Mouse (Mus musculus): ENCODE measurements around the gene Pde10a.

DNA sequence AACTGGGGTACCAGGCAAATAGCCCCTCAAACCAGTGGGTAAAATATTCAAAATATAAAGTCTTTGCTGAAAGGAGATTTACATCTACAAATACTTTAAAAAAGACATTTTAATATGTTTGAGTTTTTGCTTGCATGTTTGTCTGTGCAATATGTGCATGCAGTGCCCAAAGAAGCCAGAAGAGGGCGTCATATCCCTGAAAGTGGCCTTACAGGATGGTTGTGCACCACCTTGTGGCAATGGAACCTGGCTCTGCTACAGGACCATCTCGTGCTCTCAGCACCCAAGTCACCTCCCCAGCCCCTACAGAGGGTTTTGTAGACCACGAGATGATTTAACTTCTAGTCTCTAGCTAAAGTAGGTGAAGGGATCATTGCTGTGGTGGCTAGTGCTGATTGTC is 8.7 kb downstream of the Pde10a start:
- no peak for TF ChIP-seq POLR2A (IDR thresholded peaks at IDR 0.05; ENCODE audit: low read depth, low read length)
- no peak for TF ChIP-seq CTCF (IDR thresholded peaks at IDR 0.05; ENCODE audit: extremely low read depth, insufficient read depth, insufficient read length, insufficient replicate concordance)
